Mouse (Mus musculus) thymus, adult 2 months (tissue): ENCODE measurements around the gene Suox. TPM values are rescaled to one million over a fixed set of nuclear protein-coding genes. Genes with fewer than 3 reads are reported as not detected.
A peak's percentile ranks its signal among the peaks of the same experiment; 100 is the strongest.
"Not testable (repeated sequence)": the region's sequence is repeated elsewhere in the genome, so short reads cannot be mapped to it uniquely, and the experiment has no call there.

ENCODE experiments used
- DNase-seq: peaks from one replicate; pipeline ENCODE4 v3.0.0; 2021
- H3K27ac ChIP-seq: fragments of 200-500 bp; 2 replicates; pipeline ENCODE4 v1.5.1; 2012; ENCODE audit warnings: low read length, control low read depth; ENCODE audit not compliant: control insufficient read depth, insufficient read depth
- H3K27me3 ChIP-seq: fragments of 200-500 bp; 2 replicates; pipeline ENCODE4 v1.6.1; 2012; ENCODE audit warnings: mild to moderate bottlenecking, low read length, moderate library complexity, mixed read lengths; ENCODE audit not compliant: control insufficient read depth, insufficient read depth
- H3K36me3 ChIP-seq: fragments of 200-500 bp; 2 replicates; pipeline ENCODE4 v1.6.1; 2012; ENCODE audit warnings: mild to moderate bottlenecking, low read length, moderate library complexity; ENCODE audit not compliant: control insufficient read depth, insufficient read depth
- H3K4me1 ChIP-seq: fragments of 200-500 bp; replicated peaks from 2 replicates; pipeline ENCODE4 v1.6.1; 2012; ENCODE audit warnings: low read length; ENCODE audit not compliant: control insufficient read depth, insufficient read depth
- H3K4me3 ChIP-seq: fragments of 200-500 bp; 2 replicates; pipeline ENCODE4 v1.5.1; 2012; ENCODE audit warnings: mild to moderate bottlenecking, low read length, control low read depth, moderate library complexity; ENCODE audit not compliant: control insufficient read depth, insufficient read depth
- CTCF ChIP-seq: fragments of 200-500 bp; IDR thresholded peaks from 2 replicates; pipeline ENCODE4 v1.5.1; 2012; ENCODE audit warnings: mild to moderate bottlenecking, control low read depth, low read length, moderate library complexity, borderline replicate concordance; ENCODE audit not compliant: control insufficient read depth, poor library complexity, insufficient read depth; ENCODE audit errors: extremely low read depth
- POLR2A ChIP-seq: fragments of 200-500 bp; IDR thresholded peaks from 2 replicates; pipeline ENCODE4 v1.6.1; 2012; ENCODE audit warnings: mild to moderate bottlenecking, low read length, control low read depth, moderate library complexity; ENCODE audit not compliant: control insufficient read depth, poor library complexity, insufficient read depth; ENCODE audit errors: extremely low read depth
- WGBS: fragments of 180-500 bp; shearing (Covaris S2); methylation state at CpG from one replicate; pipeline ENCODE4 v1.1.7; 2018; 5-methylcytosine and 5-hydroxymethylcytosine counted together
- polyA plus RNA-seq: library from polyadenylated mRNA; depleted of rRNA; stranded (reverse); fragments of >200 nt; gene quantifications from 2 replicates; pipeline ENCODE4 v1.2.3, GENCODE M21; 2012; rRNA removed

Suox gene
- polyA plus RNA-seq: 19.1 and 21.3 TPM in 2 replicates

DNA sequence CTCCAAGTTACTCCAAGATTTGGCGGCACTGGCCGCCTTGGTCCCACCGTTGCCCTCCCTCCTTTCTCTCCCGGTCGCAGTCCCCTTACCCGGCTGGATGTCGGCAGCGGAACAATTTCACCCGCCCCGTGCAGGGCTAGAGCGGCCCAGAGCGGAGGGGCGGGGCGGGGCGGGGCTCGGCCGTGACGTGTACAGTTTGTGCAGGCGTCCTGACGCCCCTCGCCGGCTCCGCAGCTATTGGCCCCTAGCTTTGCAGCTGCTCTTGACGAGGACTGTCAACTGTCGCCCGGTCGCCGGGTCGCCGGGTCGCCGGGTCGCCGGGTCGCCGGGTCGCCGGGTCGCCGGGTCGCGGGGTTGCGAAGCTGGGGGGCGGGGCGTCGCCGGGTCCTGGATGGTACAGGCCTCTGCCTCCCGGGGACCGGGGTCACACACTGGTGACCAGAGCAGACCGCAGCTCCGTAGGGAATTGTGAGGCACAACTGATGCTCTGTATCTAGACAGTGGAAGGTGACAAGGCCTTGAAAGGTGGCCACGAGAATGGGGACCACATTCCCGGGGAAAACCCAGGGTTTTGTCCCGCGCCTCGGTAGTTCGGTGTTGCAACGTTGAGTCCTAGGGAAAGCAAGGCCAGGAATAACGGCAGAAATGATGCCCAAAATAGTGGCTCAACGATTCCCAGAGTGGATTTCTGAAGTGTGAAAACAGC lies at the start of gene Suox:
Gene Suox, minus strand, starts transcription at position 311 of the 706 bp plus-strand sequence.
- under 1% methylated on average over 60 of the region's 60 CpGs for WGBS
- Histone ChIP-seq H3K27ac (peak within 1 kb of the TSS; percentile 32), H3K36me3 (no peaks in the 10 kb centered on the region; the same call in none of the 2 replicates), H3K27me3 (no peaks in the 10 kb centered on the region), H3K4me3 (peak within 1 kb of the TSS; percentile 67), H3K4me1 (peaks cover 5% of the 10 kb centered on the region)
- TF ChIP-seq POLR2A (peak; percentile 58; the same call in 1 of the 2 replicates), CTCF (no peak)
- DNase-seq: peak; percentile 87

DNA sequence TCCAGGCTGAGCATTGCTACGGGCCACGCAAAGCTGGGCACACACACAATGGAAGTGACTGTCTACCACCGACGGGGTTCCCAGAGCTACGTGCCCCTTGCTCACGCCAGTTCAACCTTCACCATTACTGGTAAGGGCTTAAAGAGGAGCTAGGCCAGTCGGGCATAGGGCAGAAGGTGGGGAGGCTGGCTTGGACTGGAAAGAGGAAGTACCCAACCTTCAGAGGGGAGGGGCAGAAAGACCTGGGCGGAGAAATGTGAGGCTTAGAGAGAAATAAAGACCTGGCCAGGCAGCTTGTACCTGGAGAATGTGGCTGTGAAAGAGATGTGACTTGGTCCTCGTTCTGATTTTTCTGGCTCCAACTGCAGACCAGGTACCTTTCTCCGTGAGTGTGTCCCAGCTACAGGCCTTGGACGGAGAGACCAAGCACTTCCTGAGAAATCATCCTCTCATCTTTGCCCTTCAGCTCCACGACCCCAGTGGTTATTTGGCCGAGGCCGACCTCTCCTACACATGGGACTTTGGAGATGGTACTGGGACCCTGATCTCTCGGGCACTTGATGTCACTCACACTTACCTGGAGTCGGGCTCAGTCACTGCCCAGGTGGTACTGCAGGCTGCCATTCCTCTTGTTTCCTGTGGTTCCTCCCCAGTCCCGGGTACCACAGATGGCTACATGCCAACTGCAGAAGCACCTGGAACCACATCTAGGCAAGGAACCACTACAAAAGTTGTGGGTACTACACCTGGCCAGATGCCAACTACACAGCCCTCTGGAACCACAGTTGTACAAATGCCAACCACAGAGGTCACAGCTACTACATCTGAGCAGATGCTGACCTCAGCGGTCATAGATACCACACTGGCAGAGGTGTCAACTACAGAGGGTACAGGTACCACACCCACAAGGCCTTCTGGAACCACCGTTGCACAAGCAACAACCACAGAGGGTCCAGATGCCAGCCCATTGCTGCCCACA lies 42.0 kb upstream of the Suox start:
- Histone ChIP-seq H3K4me3 (no peak overlapping the region), H3K27ac (no peak overlapping the region), H3K4me1 (peaks cover 21% of the 10 kb centered on the region), H3K36me3 (peaks cover 26% of the 10 kb centered on the region), H3K27me3 (no peaks in the 10 kb centered on the region)
- no peak for TF ChIP-seq CTCF
- TF ChIP-seq POLR2A: no peak
- WGBS: 25% methylated on average over 19 of the region's 19 CpGs
- DNase-seq: peak; percentile 72

DNA sequence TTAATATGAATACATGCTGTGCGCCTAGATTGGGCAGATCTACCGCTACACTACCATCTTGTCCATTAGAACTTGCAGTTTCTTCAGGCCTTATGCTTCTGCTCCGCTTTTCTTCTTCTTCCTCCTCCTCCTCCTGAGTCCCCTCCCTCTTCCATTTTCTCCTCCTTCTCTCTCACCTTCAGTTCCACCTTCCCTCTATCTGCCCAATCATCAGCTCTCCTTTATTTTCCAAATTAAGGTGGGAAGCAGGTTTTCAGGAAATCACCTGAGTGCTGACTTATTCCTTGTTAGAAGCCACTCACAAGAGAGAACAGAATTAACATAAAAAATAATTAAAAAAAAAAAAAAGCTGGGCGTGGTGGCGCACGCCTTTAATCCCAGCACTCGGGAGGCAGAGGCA lies 37.4 kb upstream of the Suox start:
- H3K4me3 ChIP-seq, H3K27ac ChIP-seq, DNase-seq, H3K27me3 ChIP-seq, H3K36me3 ChIP-seq: not testable (repeated sequence)
- H3K4me1 ChIP-seq: peaks cover 15% of the 10 kb centered on the region
- over 99% methylated on average over 7 of the region's 7 CpGs for WGBS

DNA sequence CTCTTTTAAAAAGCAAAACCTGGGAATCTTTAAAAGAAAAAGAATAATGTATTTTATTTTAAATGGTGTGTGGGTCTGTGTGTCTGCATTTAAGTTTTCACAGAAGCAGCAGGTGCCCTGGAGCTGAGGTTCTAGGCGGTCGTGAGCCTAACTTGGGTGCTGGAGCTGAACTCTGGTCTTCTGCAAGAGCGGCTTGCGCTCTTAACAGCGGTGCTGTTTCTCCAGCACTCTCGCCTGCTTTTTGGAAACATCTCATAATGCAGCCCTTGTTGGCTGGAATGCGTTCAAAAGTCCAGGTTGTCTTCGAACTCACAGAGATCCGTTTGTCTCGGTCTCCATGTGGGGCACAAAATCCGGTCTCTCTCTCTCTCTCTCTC lies 31.4 kb upstream of the Suox start:
- 30% methylated on average over 11 of the region's 11 CpGs for WGBS
- Histone ChIP-seq H3K4me3 (peak overlapping the region; percentile 12), H3K36me3 (peaks cover 20% of the 10 kb centered on the region), H3K4me1 (peaks cover 8% of the 10 kb centered on the region), H3K27ac (peak overlapping the region; percentile 60), H3K27me3 (no peaks in the 10 kb centered on the region)
- no peak for TF ChIP-seq POLR2A
- TF ChIP-seq CTCF: no peak
- peak; percentile 22 for DNase-seq

DNA sequence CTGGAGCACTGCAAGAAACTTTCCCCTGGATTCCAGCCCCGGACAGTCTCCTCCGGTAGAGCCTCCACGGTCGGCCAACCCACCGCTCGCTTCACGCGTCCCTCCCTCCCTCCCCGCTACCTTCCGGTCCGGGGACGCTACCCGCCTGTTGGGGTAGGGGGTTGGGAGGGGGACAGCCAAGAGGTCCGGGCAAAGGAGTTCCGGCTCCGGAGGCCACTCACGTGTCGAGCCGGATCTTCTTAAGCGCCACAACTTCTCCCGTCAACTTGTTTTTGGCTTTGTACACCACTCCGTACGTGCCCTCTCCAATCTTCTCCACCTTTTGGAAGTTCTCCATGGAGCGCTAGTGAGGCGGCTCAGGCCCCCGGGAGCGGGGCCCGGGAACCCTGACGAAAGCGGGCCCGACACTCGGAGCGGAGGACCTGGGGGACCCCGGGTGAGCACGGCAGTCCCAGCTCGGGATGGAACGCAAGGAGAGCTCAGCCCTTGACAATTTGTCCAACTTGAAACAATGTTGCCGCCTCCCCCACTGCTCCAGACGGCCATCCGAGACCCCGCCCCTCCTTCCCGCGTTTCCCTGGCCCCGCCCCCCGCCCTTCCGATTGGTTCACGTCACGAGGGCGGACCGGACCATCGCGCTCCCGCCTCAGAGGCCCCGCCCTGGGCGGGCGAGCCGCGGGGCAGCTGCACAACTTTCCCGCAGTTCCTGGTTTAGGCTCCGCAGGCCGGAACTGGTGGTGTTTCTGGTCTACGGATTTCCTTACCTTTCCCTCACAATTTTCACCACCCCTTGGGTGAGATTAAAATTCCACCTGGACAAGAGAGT lies 30.8 kb upstream of the Suox start, which contains the start of gene Cdk2:
Gene Cdk2, minus strand, starts transcription at position 541 of the 826 bp plus-strand sequence.
- TF ChIP-seq POLR2A (peak; percentile 73), CTCF (no peak)
- Histone ChIP-seq H3K27ac (peak within 1 kb of the TSS; percentile 63), H3K27me3 (no peaks in the 10 kb centered on the region), H3K4me3 (peak within 1 kb of the TSS; percentile 80), H3K4me1 (peaks cover 8% of the 10 kb centered on the region), H3K36me3 (peaks cover 20% of the 10 kb centered on the region)
- peak; percentile 93 for DNase-seq
- WGBS: under 1% methylated on average over 60 of the region's 62 CpGs

DNA sequence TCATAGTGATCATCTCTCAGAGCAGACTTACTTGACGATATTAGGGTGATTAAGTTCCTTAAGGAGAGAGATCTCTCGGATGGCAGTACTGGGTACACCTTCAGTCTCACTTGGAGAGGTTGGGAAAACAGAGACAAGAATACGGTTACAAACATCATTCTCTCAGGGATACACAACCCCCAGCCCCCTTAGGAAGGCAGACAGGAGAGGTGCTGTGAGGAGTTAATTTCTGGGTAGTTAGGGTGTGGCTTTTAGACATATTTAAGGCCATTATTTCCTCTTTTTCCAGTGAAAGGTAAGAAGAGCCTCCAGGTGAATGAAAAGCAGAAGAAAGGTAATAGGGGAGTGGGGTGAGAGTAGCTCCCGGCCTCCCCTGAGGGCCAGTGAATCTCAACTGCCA lies 30.0 kb upstream of the Suox start, which contains the start of gene Pmel:
Gene Pmel, plus strand, starts transcription at position 301 of the 400 bp plus-strand sequence.
- Histone ChIP-seq H3K27me3 (no peaks in the 10 kb centered on the region), H3K36me3 (peaks cover 25% of the 10 kb centered on the region), H3K27ac (peak within 1 kb of the TSS; percentile 63), H3K4me3 (peak within 1 kb of the TSS; percentile 80), H3K4me1 (peaks cover 8% of the 10 kb centered on the region)
- 37% methylated on average over 4 of the region's 4 CpGs for WGBS
- TF ChIP-seq CTCF: no peak
- TF ChIP-seq POLR2A: no peak
- no peak for DNase-seq
